ENCODE assay signal across 19 mouse cellular contexts in the genomic region with DNA sequence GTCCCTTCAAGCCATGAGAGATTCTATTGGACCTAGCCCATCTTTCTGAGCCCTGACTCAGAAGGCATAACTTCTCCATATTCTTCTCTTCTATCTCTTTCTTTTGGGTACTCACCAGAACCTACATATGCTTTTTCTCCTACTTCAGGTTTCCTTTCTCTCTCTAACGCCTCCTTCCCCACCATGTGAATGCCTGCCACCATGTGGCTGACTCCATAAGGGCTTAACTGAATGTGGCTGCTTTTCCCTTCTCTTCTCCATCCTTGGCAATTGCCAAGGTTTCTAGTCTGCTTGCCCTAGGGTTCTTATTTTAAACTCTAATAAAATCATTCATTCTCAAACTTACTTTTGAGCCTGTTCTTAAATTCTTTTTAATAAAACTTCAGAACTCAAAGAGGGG. TPM values are rescaled to one million over a fixed set of nuclear protein-coding genes. Genes with fewer than 3 reads are reported as not detected.
A peak's percentile ranks its signal among the peaks of the same experiment; 100 is the strongest.
DNase-seq lines count a peak whose midpoint lies in the region; ATAC-seq and TF ChIP-seq lines count a peak whose summit lies in the region.
"Had no signal": no experiment of that assay in that cellular context is flagged by ENCODE, and none has a peak within 500 bp of the region (broad histone marks: within the 10 kb centered on the region; RNA-seq: fewer than 3 reads in every experiment).

No protein-coding gene starts in this region.

- no peaks in the 10 kb centered on the region for H3K4me1 ChIP-seq in intestine, postnatal 0 days (replicated peaks; ENCODE audit: control insufficient read depth, insufficient read depth, low read length)
- H3K4me1 ChIP-seq in intestine, embryonic 16.5 days (ENCODE audit: control insufficient read depth, insufficient read depth, low read length), result no peaks in the 10 kb centered on the region
- H3K4me1 ChIP-seq in midbrain, postnatal 0 days (ENCODE audit: insufficient read depth, low read length), result no peaks in the 10 kb centered on the region
- no peaks in the 10 kb centered on the region for H3K4me1 ChIP-seq in midbrain, embryonic 13.5 days (replicated peaks)
- H3K4me1 ChIP-seq in neural tube, embryonic 15.5 days, result no peaks in the 10 kb centered on the region
- H3K4me1 ChIP-seq: embryonic facial prominence, embryonic 15.5 days; liver, embryonic 13.5 days; megakaryocyte, embryonic 14.5 days had no signal

- DNase-seq in adrenal gland, postnatal 14 days, result peak; percentile 17
- DNase-seq in adrenal gland, postnatal 4 days (ENCODE audit: low spot score in 2 of 2), result no peak
- DNase-seq in midbrain, postnatal 0 days (ENCODE audit: low spot score), result peak; percentile 2
- peak; percentile 2 for DNase-seq in embryo, embryonic 11 days
- DNase-seq: cerebellum, adult 9-10 months; gastrocnemius, postnatal 10 days; liver, embryonic 13.5 days; thymus, postnatal 36 days had no signal

- H3K27me3 ChIP-seq in intestine, postnatal 0 days (replicated peaks; ENCODE audit: control insufficient read depth, insufficient read depth, low read length), result no peaks in the 10 kb centered on the region
- H3K27me3 ChIP-seq in intestine, embryonic 16.5 days (replicated peaks; ENCODE audit: control insufficient read depth, insufficient read depth, low read length), result 0 out of 2 replicates have a peak, but pooled peaks cover 3% of the 10 kb centered on the region
- no peaks in the 10 kb centered on the region for H3K27me3 ChIP-seq in midbrain, postnatal 0 days (ENCODE audit: insufficient read depth, low read length)
- H3K27me3 ChIP-seq in midbrain, embryonic 13.5 days, result peaks cover 17% of the 10 kb centered on the region; the same call in 1 of the 2 replicates
- no peaks in the 10 kb centered on the region for H3K27me3 ChIP-seq in neural tube, embryonic 15.5 days (replicated peaks)
- H3K27me3 ChIP-seq: embryonic facial prominence, embryonic 15.5 days; liver, embryonic 13.5 days had no signal

- H3K36me3 ChIP-seq in intestine, postnatal 0 days (ENCODE audit: control insufficient read depth, insufficient read depth), result no peaks in the 10 kb centered on the region
- no peaks in the 10 kb centered on the region for H3K36me3 ChIP-seq in intestine, embryonic 16.5 days (ENCODE audit: control insufficient read depth, insufficient read depth, low read length)
- H3K36me3 ChIP-seq in midbrain, postnatal 0 days (ENCODE audit: insufficient read depth, low read length), result no peaks in the 10 kb centered on the region
- H3K36me3 ChIP-seq in midbrain, embryonic 13.5 days, result no peaks in the 10 kb centered on the region
- no peaks in the 10 kb centered on the region for H3K36me3 ChIP-seq in neural tube, embryonic 15.5 days
- H3K36me3 ChIP-seq: embryonic facial prominence, embryonic 15.5 days; liver, embryonic 13.5 days had no signal

- no peak overlapping the region for H3K4me2 ChIP-seq in intestine, postnatal 0 days (replicated peaks; ENCODE audit: low read depth)
- no peak overlapping the region for H3K4me2 ChIP-seq in intestine, embryonic 16.5 days (ENCODE audit: low read depth, low read length)
- H3K4me2 ChIP-seq in midbrain, postnatal 0 days (ENCODE audit: low read depth, low read length, poor library complexity, severe bottlenecking), result no peak overlapping the region
- H3K4me2 ChIP-seq in midbrain, embryonic 13.5 days (replicated peaks), result no peak overlapping the region
- H3K4me2 ChIP-seq in neural tube, embryonic 15.5 days, result no peak overlapping the region
- H3K4me2 ChIP-seq: embryonic facial prominence, embryonic 15.5 days; liver, embryonic 13.5 days had no signal

- peak; percentile 52 for TF ChIP-seq CTCF in intestine, postnatal 0 days (IDR thresholded peaks at IDR 0.05; ENCODE audit: low read depth)
- peak; percentile 54 for TF ChIP-seq CTCF in midbrain, postnatal 0 days (IDR thresholded peaks at IDR 0.05)

- H3K27ac ChIP-seq in intestine, postnatal 0 days (ENCODE audit: low read depth, low read length), result no peak overlapping the region
- H3K27ac ChIP-seq in intestine, embryonic 16.5 days (ENCODE audit: low read length), result no peak overlapping the region
- no peak overlapping the region for H3K27ac ChIP-seq in midbrain, postnatal 0 days (ENCODE audit: low read depth, low read length)
- H3K27ac ChIP-seq in midbrain, embryonic 13.5 days, result no peak overlapping the region
- H3K27ac ChIP-seq in neural tube, embryonic 15.5 days (replicated peaks), result no peak overlapping the region
- H3K27ac ChIP-seq: embryonic facial prominence, embryonic 15.5 days; liver, embryonic 13.5 days had no signal

- H3K9ac ChIP-seq in intestine, postnatal 0 days (ENCODE audit: low read depth, low read length), result no peak overlapping the region
- H3K9ac ChIP-seq in intestine, embryonic 16.5 days (ENCODE audit: low read depth, low read length), result no peak overlapping the region
- no peak overlapping the region for H3K9ac ChIP-seq in midbrain, postnatal 0 days (replicated peaks; ENCODE audit: low read length, poor library complexity, severe bottlenecking)
- no peak overlapping the region for H3K9ac ChIP-seq in midbrain, embryonic 13.5 days (replicated peaks)
- no peak overlapping the region for H3K9ac ChIP-seq in neural tube, embryonic 15.5 days (replicated peaks)
- H3K9ac ChIP-seq: embryonic facial prominence, embryonic 15.5 days; liver, embryonic 13.5 days had no signal

- H3K9me3 ChIP-seq in intestine, postnatal 0 days (ENCODE audit: control insufficient read depth), result no peaks in the 10 kb centered on the region
- H3K9me3 ChIP-seq in intestine, embryonic 16.5 days (ENCODE audit: control insufficient read depth, low read length), result no peaks in the 10 kb centered on the region
- no peaks in the 10 kb centered on the region for H3K9me3 ChIP-seq in midbrain, postnatal 0 days (ENCODE audit: low read length)
- no peaks in the 10 kb centered on the region for H3K9me3 ChIP-seq in midbrain, embryonic 13.5 days
- H3K9me3 ChIP-seq in neural tube, embryonic 15.5 days (replicated peaks), result no peaks in the 10 kb centered on the region
- H3K9me3 ChIP-seq: embryonic facial prominence, embryonic 15.5 days; liver, embryonic 13.5 days; megakaryocyte, embryonic 14.5 days had no signal

- H3K4me3 ChIP-seq in intestine, postnatal 0 days (ENCODE audit: low read depth, low read length), result no peak overlapping the region
- H3K4me3 ChIP-seq in intestine, embryonic 16.5 days (ENCODE audit: low read length), result no peak overlapping the region
- H3K4me3 ChIP-seq in midbrain, postnatal 0 days (ENCODE audit: low read depth, low read length), result no peak overlapping the region
- H3K4me3 ChIP-seq in midbrain, embryonic 13.5 days (replicated peaks), result no peak overlapping the region
- H3K4me3 ChIP-seq in neural tube, embryonic 15.5 days (replicated peaks), result no peak overlapping the region
- H3K4me3 ChIP-seq: embryonic facial prominence, embryonic 15.5 days; liver, embryonic 13.5 days; megakaryocyte, embryonic 14.5 days had no signal

- no peak for ATAC-seq in intestine, postnatal 0 days
- no peak for ATAC-seq in intestine, embryonic 16.5 days
- ATAC-seq in midbrain, postnatal 0 days (ENCODE audit: low FRiP score), result no peak
- no peak for ATAC-seq in midbrain, embryonic 13.5 days
- ATAC-seq in neural tube, embryonic 15.5 days (ENCODE audit: low FRiP score), result no peak
- ATAC-seq: hindbrain, embryonic 16.5 days had no signal

- WGBS in intestine, postnatal 0 days, result 35% methylated on average over 1 of the region's 1 CpGs
- 39% methylated on average over 1 of the region's 1 CpGs for WGBS in intestine, embryonic 16.5 days
- 50% methylated on average over 1 of the region's 1 CpGs for WGBS in midbrain, postnatal 0 days
- 22% methylated on average over 1 of the region's 1 CpGs for WGBS in midbrain, embryonic 13.5 days
- WGBS in neural tube, embryonic 15.5 days, result 36% methylated on average over 1 of the region's 1 CpGs

RNA-seq across cellular contexts. Expression of a gene that starts 53.7 kb away (rescaled TPM):
- total RNA-seq in adrenal gland, postnatal 14 days (2021), result 0.85 and 0.94 TPM in 2 replicates
- 1 to 10 TPM; 1.9 to 2.3 TPM for total RNA-seq in adrenal gland, postnatal 4 days (2021)
- 0.13 TPM in 1 of 2 replicates, not detected in the other for polyA plus RNA-seq in intestine, postnatal 0 days (2015; fragmentation: Nextera tagmentation; extraction: Ambion mirVana)
- 0.26 and 0.29 TPM in 2 replicates for polyA plus RNA-seq in intestine, embryonic 16.5 days (2015; fragmentation: Nextera tagmentation; extraction: Ambion mirVana)
- total RNA-seq in midbrain, postnatal 0 days (2014; rRNA removed), result 5.0 and 7.5 TPM in 2 replicates
- 7.0 and 12.9 TPM in 2 replicates for polyA plus RNA-seq in midbrain, postnatal 0 days (2015; fragmentation: Nextera tagmentation; extraction: Ambion mirVana)
- polyA plus RNA-seq in midbrain, embryonic 13.5 days (2015; fragmentation: Nextera tagmentation; extraction: Ambion mirVana), result 1.9 and 2.2 TPM in 2 replicates
- polyA plus RNA-seq in neural tube, embryonic 15.5 days (2015; fragmentation: Nextera tagmentation; extraction: Ambion mirVana), result 3.7 and 4.6 TPM in 2 replicates
- total RNA-seq: gastrocnemius, postnatal 10 days; MEL had no signal
- polyA plus RNA-seq: C2C12; heart, embryonic 14.5 days; kidney, embryonic 16.5 days; liver, embryonic 13.5 days had no signal

Comparison
In these comparisons a context has a peak if more than half of its experiments do, and no peak if none do; other contexts are left out.
1. DNase-seq: peak in adrenal gland, postnatal 14 days (single experiment), midbrain, postnatal 0 days (single experiment) and embryo, embryonic 11 days (single experiment); none in adrenal gland, postnatal 4 days (0 of 2).